Mouse (Mus musculus): ENCODE measurements at regions not wholly inside any gene's neighbourhood (a gene's known extent, or its start where the extent isn't known, plus 50 kb on each side); places are given as distances from the start of the nearest gene placed in this dataset.
A peak's percentile ranks its signal among the peaks of the same experiment; 100 is the strongest.

GRCm38 (mm10) chr6:99813102-99813501 is 86.9 kb upstream of the Prok2 start:
- intact Hi-C loops (cut with DNase I; ENCODE audit: low total_unique reads), result no loop called here
- no peak for DNase-seq

- intact Hi-C loops (cut with DNase I; ENCODE audit: low total_unique reads), result no loop called here
Measured at GRCm38 (mm10) chr6:99811842-99812241, 85.7 kb upstream of the Prok2 start.

GRCm38 (mm10) chr6:99810974-99811798 is 85.0 kb upstream of the Prok2 start:
- intact Hi-C loops (cut with DNase I; ENCODE audit: low total_unique reads), result no loop called here
- DNase-seq, result peak; percentile 77

More at GRCm38 (mm10) chr6:99811842-99812241, 85.7 kb upstream of the Prok2 start:
- no peak for DNase-seq

- no peak for DNase-seq
- intact Hi-C loops (cut with DNase I; ENCODE audit: low total_unique reads), result loop anchor here (5.0 to 10.0 kb wide), 2 partner anchors 712 to 840 kb away; no protein-coding TSS in a partner anchor
Measured at GRCm38 (mm10) chr6:99804905-99805245, 78.7 kb upstream of the Prok2 start.

- intact Hi-C loops (cut with DNase I; ENCODE audit: low total_unique reads), result loop anchor here (5.0 to 10.0 kb wide), 2 partner anchors 713 to 841 kb away; no protein-coding TSS in a partner anchor
- peak; percentile 86 for DNase-seq
Measured at GRCm38 (mm10) chr6:99803983-99804904, 78.1 kb upstream of the Prok2 start.

GRCm38 (mm10) chr6:99800919-99801318 is 74.7 kb upstream of the Prok2 start:
- DNase-seq, result no peak
- intact Hi-C loops (cut with DNase I; ENCODE audit: low total_unique reads), result loop anchor here (5.0 to 10.0 kb wide), 2 partner anchors 716 to 844 kb away; no protein-coding TSS in a partner anchor

- DNase-seq, result no peak
- intact Hi-C loops (cut with DNase I; ENCODE audit: low total_unique reads), result loop anchor here (5.0 to 10.0 kb wide), 2 partner anchors 717 to 844 kb away; no protein-coding TSS in a partner anchor
Measured at GRCm38 (mm10) chr6:99800324-99800723, 74.1 kb upstream of the Prok2 start.

GRCm38 (mm10) chr6:99796390-99796789 is 70.2 kb upstream of the Prok2 start:
- DNase-seq, result no peak
- intact Hi-C loops (cut with DNase I; ENCODE audit: low total_unique reads), result no loop called here

- no peak for DNase-seq
- intact Hi-C loops (cut with DNase I; ENCODE audit: low total_unique reads), result no loop called here
Measured at GRCm38 (mm10) chr6:99793546-99793945, 67.4 kb upstream of the Prok2 start.

- intact Hi-C loops (cut with DNase I; ENCODE audit: low total_unique reads), result no loop called here
- no peak for DNase-seq
Measured at GRCm38 (mm10) chr6:99792353-99792752, 66.2 kb upstream of the Prok2 start.

- intact Hi-C loops (cut with DNase I; ENCODE audit: low total_unique reads), result no loop called here
- DNase-seq, result no peak
Measured at GRCm38 (mm10) chr6:99786977-99787376, 60.8 kb upstream of the Prok2 start.

- intact Hi-C loops (cut with DNase I; ENCODE audit: low total_unique reads), result no loop called here
- DNase-seq, result no peak
Measured at GRCm38 (mm10) chr6:99785212-99785611, 59.0 kb upstream of the Prok2 start.

- intact Hi-C loops (cut with DNase I; ENCODE audit: low total_unique reads), result no loop called here
- DNase-seq, result no peak
Measured at GRCm38 (mm10) chr6:99784804-99785203, 58.6 kb upstream of the Prok2 start.

GRCm38 (mm10) chr6:99784285-99784684 is 58.1 kb upstream of the Prok2 start:
- intact Hi-C loops (cut with DNase I; ENCODE audit: low total_unique reads), result no loop called here
- DNase-seq, result no peak

GRCm38 (mm10) chr6:99782996-99783395 is 56.8 kb upstream of the Prok2 start:
- DNase-seq, result no peak
- intact Hi-C loops (cut with DNase I; ENCODE audit: low total_unique reads), result no loop called here

Data from gastrocnemius, postnatal 14 days (tissue).